In genomic region chr16:35982506-35982901, GRCm38 (mm10) we compare ENCODE assay signal across 8 mouse cellular contexts. TPM values are rescaled to one million over a fixed set of nuclear protein-coding genes. Genes with fewer than 3 reads are reported as not detected.
DNase-seq lines count a peak whose midpoint lies in the region; ATAC-seq and TF ChIP-seq lines count a peak whose summit lies in the region.

No protein-coding gene starts in this region.

- no peak for ATAC-seq in lung, postnatal 0 days
- ATAC-seq in erythroid progenitor cell, adult 5-6 weeks (replicated peaks; ENCODE audit: low FRiP score, poor library complexity, severe bottlenecking), result peak; percentile 4; the same call in 1 of the 2 replicates
- ATAC-seq in limb, embryonic 11.5 days (ENCODE audit: insufficient number of reproducible peaks, low FRiP score, low TSS enrichment, low read depth), result peak; percentile 12; the same call in 1 of the 2 replicates
- peak; percentile 15; the same call in 1 of the 2 replicates for ATAC-seq in neural tube, embryonic 15.5 days (ENCODE audit: low FRiP score)

- H3K9ac ChIP-seq in lung, postnatal 0 days (replicated peaks; ENCODE audit: low read depth), result no peak overlapping the region
- H3K9ac ChIP-seq in limb, embryonic 11.5 days (ENCODE audit: low read length), result peak overlapping the region; percentile 35; the same call in 1 of the 2 replicates
- peak overlapping the region; percentile 69 for H3K9ac ChIP-seq in neural tube, embryonic 15.5 days (replicated peaks)

- no peaks in the 10 kb centered on the region for H3K9me3 ChIP-seq in lung, postnatal 0 days (ENCODE audit: low read length)
- no peaks in the 10 kb centered on the region for H3K9me3 ChIP-seq in limb, embryonic 11.5 days (ENCODE audit: control insufficient read depth, low read length)
- H3K9me3 ChIP-seq in neural tube, embryonic 15.5 days (replicated peaks), result 0 out of 2 replicates have a peak, but pooled peaks cover 3% of the 10 kb centered on the region

- H3K4me2 ChIP-seq in lung, postnatal 0 days (replicated peaks; ENCODE audit: low read depth, low read length), result peak overlapping the region; percentile 72
- H3K4me2 ChIP-seq in limb, embryonic 11.5 days (ENCODE audit: low read depth, severe bottlenecking), result peak overlapping the region; percentile 68
- peak overlapping the region; percentile 67 for H3K4me2 ChIP-seq in neural tube, embryonic 15.5 days

- no peaks in the 10 kb centered on the region for H3K36me3 ChIP-seq in lung, postnatal 0 days (ENCODE audit: insufficient read depth, low read length)
- no peaks in the 10 kb centered on the region for H3K36me3 ChIP-seq in limb, embryonic 11.5 days (ENCODE audit: control insufficient read depth, insufficient read depth, low read length)
- no peaks in the 10 kb centered on the region for H3K36me3 ChIP-seq in neural tube, embryonic 15.5 days

- peak overlapping the region; percentile 92 for H3K4me3 ChIP-seq in lung, postnatal 0 days (ENCODE audit: low read depth, low read length)
- peak overlapping the region; percentile 74 for H3K4me3 ChIP-seq in limb, embryonic 11.5 days (ENCODE audit: low read depth, low read length)
- H3K4me3 ChIP-seq in neural tube, embryonic 15.5 days (replicated peaks), result peak overlapping the region; percentile 65

- peaks cover 4% of the 10 kb centered on the region; the same call in 1 of the 2 replicates for H3K4me1 ChIP-seq in lung, postnatal 0 days (ENCODE audit: insufficient read depth, low read depth, low read length)
- H3K4me1 ChIP-seq in limb, embryonic 11.5 days (ENCODE audit: control insufficient read depth, insufficient read depth, low read length), result no peaks in the 10 kb centered on the region
- peaks cover 25% of the 10 kb centered on the region for H3K4me1 ChIP-seq in neural tube, embryonic 15.5 days

- no peaks in the 10 kb centered on the region for H3K27me3 ChIP-seq in lung, postnatal 0 days (replicated peaks; ENCODE audit: insufficient read depth, low read length)
- no peaks in the 10 kb centered on the region for H3K27me3 ChIP-seq in limb, embryonic 11.5 days (ENCODE audit: control insufficient read depth, insufficient read depth, low read length)
- H3K27me3 ChIP-seq in neural tube, embryonic 15.5 days (replicated peaks), result 0 out of 2 replicates have a peak, but pooled peaks cover 7% of the 10 kb centered on the region

- TF ChIP-seq CTCF in lung, postnatal 0 days (IDR thresholded peaks at IDR 0.05), result no peak

- WGBS in lung, postnatal 0 days, result 3% methylated on average over 15 of the region's 15 CpGs
- WGBS in limb, embryonic 11.5 days, result 6% methylated on average over 15 of the region's 15 CpGs
- WGBS in neural tube, embryonic 15.5 days, result 4% methylated on average over 15 of the region's 15 CpGs

- TF ChIP-seq EP300 in lung, postnatal 0 days (IDR thresholded peaks at IDR 0.05), result no peak

- peak; percentile 23 for DNase-seq in lung, postnatal 0 days (ENCODE audit: low spot score)
- no peak for DNase-seq in lung, postnatal 4 days
- no peak for DNase-seq in limb, embryonic 11.5 days (ENCODE audit: low spot score)
- DNase-seq in gastrocnemius, postnatal 10 days, result no peak
- no peak for DNase-seq in ovary, postnatal 10 days (ENCODE audit: low spot score)
- no peak for DNase-seq in cerebellum, adult 11-12 months

- H3K27ac ChIP-seq in lung, postnatal 0 days (ENCODE audit: low read length), result no peak overlapping the region
- no peak overlapping the region for H3K27ac ChIP-seq in limb, embryonic 11.5 days (replicated peaks; ENCODE audit: low read depth, low read length)
- peak overlapping the region; percentile 96 for H3K27ac ChIP-seq in neural tube, embryonic 15.5 days (replicated peaks)

RNA-seq across cellular contexts. Expression of gene Kpna1, which starts 4.0 kb away (rescaled TPM):
- 16.7 and 19.0 TPM in 2 replicates for polyA plus RNA-seq in lung, postnatal 0 days (2015; fragmentation: Nextera tagmentation; extraction: Ambion mirVana)
- total RNA-seq in erythroid progenitor cell, adult 5-6 weeks (2015; ENCODE audit: low replicate concordance), result 80.1 and 99.1 TPM in 2 replicates
- 62.0 and 112 TPM in 2 replicates for total RNA-seq in erythroid progenitor cell, adult 5-6 weeks (2017; ENCODE audit: low replicate concordance)
- polyA plus RNA-seq in limb, embryonic 11.5 days (2014; fragmentation: Nextera tagmentation; extraction: Ambion mirVana), result 57.0 and 60.0 TPM in 2 replicates
- 61.3 and 65.6 TPM in 2 replicates for polyA plus RNA-seq in neural tube, embryonic 15.5 days (2015; fragmentation: Nextera tagmentation; extraction: Ambion mirVana)
- total RNA-seq in gastrocnemius, postnatal 10 days (2021), result 10 to 100 TPM; 91.4 to 93.6 TPM

RNA-seq across cellular contexts. Expression of gene Dtx3l, which starts 43.6 kb away (rescaled TPM):
- 6.2 and 6.4 TPM in 2 replicates for polyA plus RNA-seq in lung, postnatal 0 days (2015; fragmentation: Nextera tagmentation; extraction: Ambion mirVana)
- total RNA-seq in erythroid progenitor cell, adult 5-6 weeks (2015; ENCODE audit: low replicate concordance), result 15.9 and 20.5 TPM in 2 replicates
- 19.8 and 21.4 TPM in 2 replicates for total RNA-seq in erythroid progenitor cell, adult 5-6 weeks (2017; ENCODE audit: low replicate concordance)
- polyA plus RNA-seq in limb, embryonic 11.5 days (2014; fragmentation: Nextera tagmentation; extraction: Ambion mirVana), result 3.1 and 4.1 TPM in 2 replicates
- 1.4 and 6.1 TPM in 2 replicates for polyA plus RNA-seq in neural tube, embryonic 15.5 days (2015; fragmentation: Nextera tagmentation; extraction: Ambion mirVana)
- total RNA-seq in gastrocnemius, postnatal 10 days (2021), result 1 to 10 TPM; 4.8 to 5.0 TPM

RNA-seq across cellular contexts. Expression of gene Parp9, which starts 44.2 kb away (rescaled TPM):
- polyA plus RNA-seq in lung, postnatal 0 days (2015; fragmentation: Nextera tagmentation; extraction: Ambion mirVana), result 14.2 and 14.6 TPM in 2 replicates
- total RNA-seq in erythroid progenitor cell, adult 5-6 weeks (2015; ENCODE audit: low replicate concordance), result 30.6 and 35.0 TPM in 2 replicates
- total RNA-seq in erythroid progenitor cell, adult 5-6 weeks (2017; ENCODE audit: low replicate concordance), result 41.1 and 48.7 TPM in 2 replicates
- 3.7 and 4.2 TPM in 2 replicates for polyA plus RNA-seq in limb, embryonic 11.5 days (2014; fragmentation: Nextera tagmentation; extraction: Ambion mirVana)
- 2.0 and 7.8 TPM in 2 replicates for polyA plus RNA-seq in neural tube, embryonic 15.5 days (2015; fragmentation: Nextera tagmentation; extraction: Ambion mirVana)
- 1 to 10 TPM; 6.2 to 6.8 TPM for total RNA-seq in gastrocnemius, postnatal 10 days (2021)

RNA-seq across cellular contexts. Expression of gene Wdr5b, which starts 58.5 kb away (rescaled TPM):
- 5.4 and 5.8 TPM in 2 replicates for polyA plus RNA-seq in lung, postnatal 0 days (2015; fragmentation: Nextera tagmentation; extraction: Ambion mirVana)
- 6.5 and 10.9 TPM in 2 replicates for total RNA-seq in erythroid progenitor cell, adult 5-6 weeks (2015; ENCODE audit: low replicate concordance)
- total RNA-seq in erythroid progenitor cell, adult 5-6 weeks (2017; ENCODE audit: low replicate concordance), result 4.5 and 5.1 TPM in 2 replicates
- polyA plus RNA-seq in limb, embryonic 11.5 days (2014; fragmentation: Nextera tagmentation; extraction: Ambion mirVana), result 9.2 and 9.8 TPM in 2 replicates
- polyA plus RNA-seq in neural tube, embryonic 15.5 days (2015; fragmentation: Nextera tagmentation; extraction: Ambion mirVana), result 12.0 and 12.4 TPM in 2 replicates
- total RNA-seq in gastrocnemius, postnatal 10 days (2021), result 1 to 10 TPM; 3.1 to 4.4 TPM
